Mouse (Mus musculus) ES-E14 (cell line): ENCODE measurements at regions not wholly inside any gene's neighbourhood (a gene's known extent, or its start where the extent isn't known, plus 50 kb on each side); places are given as distances from the start of the nearest gene placed in this dataset.

Experiments
- DNase-seq: peaks from one replicate; pipeline ENCODE4 v3.0.0-alpha.2; 2013; ENCODE audit warnings: low read depth, low spot score
- H3K27ac ChIP-seq: 2 replicates; pipeline ENCODE4 v1.5.1; 2012; ENCODE audit warnings: low read depth, mild to moderate bottlenecking, low read length, moderate library complexity, mixed read lengths; ENCODE audit not compliant: poor library complexity, insufficient read depth, severe bottlenecking
- H3K36me3 ChIP-seq: 2 replicates; pipeline ENCODE4 v1.6.1; 2012; ENCODE audit warnings: mild to moderate bottlenecking, low read length, moderate library complexity, mixed read lengths; ENCODE audit not compliant: control insufficient read depth, poor library complexity, insufficient read depth, severe bottlenecking
- H3K4me1 ChIP-seq, 2 experiments: fragments of 150-350 bp in 1 of 2; sonication (generic) in 1 of 2; 2 replicates each; pipeline ENCODE4 v1.6.1; 2012; ENCODE audit warnings: low read length in 2 of 2, mild to moderate bottlenecking in 1 of 2, mixed read lengths in 1 of 2; ENCODE audit not compliant: control insufficient read depth in 2 of 2, insufficient read depth in 2 of 2, poor library complexity in 1 of 2
- H3K4me3 ChIP-seq, 2 experiments: fragments of 150-350 bp in 1 of 2; sonication (generic) in 1 of 2; 2 replicates each; pipeline ENCODE4 v1.5.1; 2012; ENCODE audit warnings: low read length in 2 of 2, low read depth in 1 of 2, mild to moderate bottlenecking in 1 of 2, mixed read lengths in 1 of 2; ENCODE audit not compliant: insufficient read depth in 1 of 2, poor library complexity in 1 of 2, severe bottlenecking in 1 of 2
- H3K9ac ChIP-seq: 2 replicates; pipeline ENCODE4 v1.6.1; 2012; ENCODE audit warnings: low read depth, mild to moderate bottlenecking, low read length, mixed read lengths; ENCODE audit not compliant: poor library complexity, insufficient read depth, severe bottlenecking
- H3K9me3 ChIP-seq: fragments of 150-350 bp; sonication (generic); 2 replicates; pipeline ENCODE4 v1.6.1; 2012; ENCODE audit warnings: low read depth, mild to moderate bottlenecking, low read length; ENCODE audit not compliant: control insufficient read depth, insufficient read depth
- CHD2 ChIP-seq: IDR thresholded peaks from 2 replicates; pipeline ENCODE4 v1.6.1; 2014; ENCODE audit warnings: mild to moderate bottlenecking, low read depth, low read length, inconsistent platforms
- HCFC1 ChIP-seq: IDR thresholded peaks from 2 replicates; pipeline ENCODE4 v1.6.1; 2012; ENCODE audit warnings: low read length, inconsistent platforms, borderline replicate concordance; ENCODE audit not compliant: insufficient read depth
- MAFK ChIP-seq: IDR thresholded peaks from 2 replicates; pipeline ENCODE4 v1.6.1; 2014; ENCODE audit warnings: mild to moderate bottlenecking, low read depth, low read length, inconsistent platforms; ENCODE audit not compliant: insufficient read depth
- ZC3H11A ChIP-seq: IDR thresholded peaks from 2 replicates; pipeline ENCODE4 v1.6.1; 2012; ENCODE audit warnings: low read depth, mild to moderate bottlenecking, inconsistent platforms, low read length, borderline replicate concordance
- ZNF384 ChIP-seq: IDR thresholded peaks from 2 replicates; pipeline ENCODE4 v1.6.1; 2012; ENCODE audit warnings: low read depth, low read length, inconsistent platforms
- in situ Hi-C, 2 experiments: fragments of 600-800 bp; cut with MboI; formaldehyde crosslinking; loops; one replicate each; pipeline ENCODE4 v1.15.1; 2025; ENCODE audit warnings: low sequenced_read_pairs in 2 of 2, inconsistent platforms in 1 of 2; ENCODE audit not compliant: unreplicated experiment in 2 of 2

- H3K9me3 ChIP-seq: no peaks in the 10 kb centered on the region
- H3K4me1 ChIP-seq: no peaks in the 10 kb centered on the region
- H3K27ac ChIP-seq: no peak overlapping the region
- no peak overlapping the region for H3K9ac ChIP-seq
- TF ChIP-seq CHD2 (no peak), ZC3H11A (no peak), HCFC1 (no peak), ZNF384 (no peak), MAFK (no peak)
- DNase-seq: no peak
- in situ Hi-C loops: no loop called here
- no peak overlapping the region for H3K4me3 ChIP-seq
- H3K36me3 ChIP-seq: no peaks in the 10 kb centered on the region
These were observed 92.6 kb upstream of the Stc2 start for GRCm38 (mm10) chr11:31462440-31462839.

GRCm38 (mm10) chr11:31461824-31462223 is 92.0 kb upstream of the Stc2 start:
- in situ Hi-C loops: no loop called here
- TF ChIP-seq MAFK (no peak), CHD2 (no peak), HCFC1 (no peak)
- Histone ChIP-seq H3K27ac (no peak overlapping the region), H3K9ac (no peak overlapping the region), H3K9me3 (no peaks in the 10 kb centered on the region), H3K4me3 (no peak overlapping the region), H3K4me1 (no peaks in the 10 kb centered on the region), H3K36me3 (no peaks in the 10 kb centered on the region)
- no peak for DNase-seq

GRCm38 (mm10) chr11:31461348-31461747 is 91.5 kb upstream of the Stc2 start:
- Histone ChIP-seq H3K4me3 (no peak overlapping the region), H3K9me3 (no peaks in the 10 kb centered on the region), H3K36me3 (no peaks in the 10 kb centered on the region), H3K4me1 (no peaks in the 10 kb centered on the region), H3K27ac (no peak overlapping the region), H3K9ac (no peak overlapping the region)
- in situ Hi-C loops: no loop called here
- TF ChIP-seq MAFK: no peak
- TF ChIP-seq HCFC1: no peak
- TF ChIP-seq CHD2: no peak
- no peak for TF ChIP-seq ZC3H11A
- TF ChIP-seq ZNF384: no peak
- DNase-seq: no peak

GRCm38 (mm10) chr11:31427374-31427773 is 57.5 kb upstream of the Stc2 start:
- Histone ChIP-seq H3K36me3 (no peaks in the 10 kb centered on the region), H3K4me3 (no peak overlapping the region), H3K4me1 (no peaks in the 10 kb centered on the region), H3K9ac (no peak overlapping the region), H3K27ac (no peak overlapping the region), H3K9me3 (peaks cover 2% of the 10 kb centered on the region)
- in situ Hi-C loops: no loop called here
- DNase-seq: no peak
- no peak for TF ChIP-seq ZNF384
- TF ChIP-seq HCFC1: no peak
- no peak for TF ChIP-seq CHD2
- TF ChIP-seq ZC3H11A: no peak
- TF ChIP-seq MAFK: no peak
